ENCODE assay signal across 14 mouse cellular contexts in genomic region chr6:143324636-143325035, GRCm38 (mm10).
DNase-seq lines count a peak whose midpoint lies in the region; ATAC-seq lines count a peak whose summit lies in the region.
"Had no signal": no experiment of that assay in that cellular context is flagged by ENCODE, and none has a peak within 500 bp of the region (broad histone marks: within the 10 kb centered on the region; RNA-seq: fewer than 3 reads in every experiment).

No protein-coding gene starts in this region.

- DNase-seq in heart, postnatal 36 days: no peak
- DNase-seq in forelimb bud, embryonic 11.5 days (ENCODE audit: low read depth, low spot score): peak; percentile 40
- no peak for DNase-seq in right cerebral cortex, postnatal 10 days (ENCODE audit: low spot score in 2 of 2)
- no peak for DNase-seq in gastrocnemius, adult 18-20 months (ENCODE audit: low spot score)
- DNase-seq: gastrocnemius, postnatal 14 days; heart, postnatal 4 days had no signal

- no peak for ATAC-seq in heart, embryonic 13.5 days (ENCODE audit: extremely low read depth, insufficient number of reproducible peaks, low FRiP score, low TSS enrichment)
- ATAC-seq in midbrain, embryonic 12.5 days (ENCODE audit: low FRiP score, low read depth): peak; percentile 71
- ATAC-seq in erythroblast, adult 5-6 weeks (replicated peaks; ENCODE audit: low FRiP score, poor library complexity, severe bottlenecking): no peak

- H3K4me2 ChIP-seq in heart, embryonic 13.5 days: peak overlapping the region; percentile 2
- H3K4me2 ChIP-seq in midbrain, embryonic 12.5 days (replicated peaks): no peak overlapping the region
- H3K4me2 ChIP-seq: embryonic facial prominence, embryonic 15.5 days had no signal

- H3K4me3 ChIP-seq in heart, embryonic 13.5 days: no peak overlapping the region
- no peak overlapping the region for H3K4me3 ChIP-seq in midbrain, embryonic 12.5 days
- H3K4me3 ChIP-seq: embryonic facial prominence, embryonic 15.5 days; left cerebral cortex, adult 2 months had no signal

- no peak overlapping the region for H3K9ac ChIP-seq in heart, embryonic 13.5 days
- H3K9ac ChIP-seq in midbrain, embryonic 12.5 days (replicated peaks): no peak overlapping the region
- H3K9ac ChIP-seq: embryonic facial prominence, embryonic 15.5 days; liver, embryonic 14.5 days had no signal

- intact Hi-C loops in heart, postnatal 36 days (cut with DNase I): no loop called here

- no peaks in the 10 kb centered on the region for H3K36me3 ChIP-seq in heart, embryonic 13.5 days
- no peaks in the 10 kb centered on the region for H3K36me3 ChIP-seq in midbrain, embryonic 12.5 days
- H3K36me3 ChIP-seq: embryonic facial prominence, embryonic 15.5 days had no signal

- 10% methylated on average over 8 of the region's 8 CpGs for WGBS in heart, embryonic 13.5 days
- 9% methylated on average over 8 of the region's 8 CpGs for WGBS in midbrain, embryonic 12.5 days

- H3K27me3 ChIP-seq in heart, embryonic 13.5 days (replicated peaks): no peaks in the 10 kb centered on the region
- peaks cover 7% of the 10 kb centered on the region; the same call in 1 of the 2 replicates for H3K27me3 ChIP-seq in midbrain, embryonic 12.5 days

- peaks cover 6% of the 10 kb centered on the region for H3K4me1 ChIP-seq in heart, embryonic 13.5 days
- H3K4me1 ChIP-seq in midbrain, embryonic 12.5 days: peaks cover 5% of the 10 kb centered on the region
- H3K4me1 ChIP-seq: embryonic facial prominence, embryonic 15.5 days had no signal

- no peak overlapping the region for H3K27ac ChIP-seq in heart, embryonic 13.5 days (replicated peaks)
- H3K27ac ChIP-seq in midbrain, embryonic 12.5 days (replicated peaks): no peak overlapping the region
- H3K27ac ChIP-seq: embryonic facial prominence, embryonic 15.5 days; kidney, postnatal 0 days; left cerebral cortex, adult 2 months; liver, embryonic 14.5 days; macrophage had no signal

- H3K9me3 ChIP-seq in heart, embryonic 13.5 days: no peaks in the 10 kb centered on the region
- no peaks in the 10 kb centered on the region for H3K9me3 ChIP-seq in midbrain, embryonic 12.5 days
- H3K9me3 ChIP-seq: embryonic facial prominence, embryonic 15.5 days had no signal
